8 mouse cellular contexts compared by ENCODE assay signal in the genomic region with DNA sequence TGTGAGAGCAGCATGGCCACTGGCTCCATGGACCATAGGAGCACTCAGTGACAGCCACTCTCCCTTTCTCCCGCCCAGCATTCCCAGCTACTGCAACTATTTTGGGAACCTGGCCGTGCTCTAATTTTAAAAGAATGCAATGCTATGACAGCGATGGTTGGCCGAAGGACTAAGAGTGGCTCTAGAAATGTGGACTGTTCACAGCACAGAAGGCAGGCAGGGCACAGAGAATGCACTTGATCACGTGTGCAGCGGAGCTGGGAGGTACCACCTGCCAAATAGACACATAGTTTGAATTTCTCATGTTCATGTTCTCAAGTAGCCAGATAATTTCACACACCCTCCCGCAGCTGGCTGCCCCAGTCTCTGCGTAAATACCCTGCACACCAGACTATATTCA. TPM values are rescaled to one million over a fixed set of nuclear protein-coding genes. Genes with fewer than 3 reads are reported as not detected.
DNase-seq lines count a peak whose midpoint lies in the region; ATAC-seq and TF ChIP-seq lines count a peak whose summit lies in the region.

No protein-coding gene starts in this region.

- peaks cover 75% of the 10 kb centered on the region for H3K4me1 ChIP-seq in heart, embryonic 15.5 days (replicated peaks)
- peaks cover 16% of the 10 kb centered on the region for H3K4me1 ChIP-seq in limb, embryonic 15.5 days
- peaks cover 34% of the 10 kb centered on the region for H3K4me1 ChIP-seq in liver, embryonic 12.5 days

- peak; percentile 16 to 32 for DNase-seq in cerebellum, adult 18-20 months
- DNase-seq in cerebellum, adult 11 months = no peak
- peak; percentile 56 for DNase-seq in Patski (ENCODE audit: low read depth, low spot score)
- DNase-seq in layer of hippocampus, adult 18-20 months (ENCODE audit: low spot score in 2 of 2) = no peak

- H3K27ac ChIP-seq in heart, embryonic 15.5 days = peak overlapping the region; percentile 92
- peak overlapping the region; percentile 59 for H3K27ac ChIP-seq in limb, embryonic 15.5 days
- no peak overlapping the region for H3K27ac ChIP-seq in liver, embryonic 12.5 days

- peak overlapping the region; percentile 32 for H3K4me2 ChIP-seq in heart, embryonic 15.5 days
- H3K4me2 ChIP-seq in limb, embryonic 15.5 days = no peak overlapping the region
- H3K4me2 ChIP-seq in liver, embryonic 12.5 days = no peak overlapping the region

- no peaks in the 10 kb centered on the region for H3K36me3 ChIP-seq in heart, embryonic 15.5 days
- H3K36me3 ChIP-seq in limb, embryonic 15.5 days = no peaks in the 10 kb centered on the region
- no peaks in the 10 kb centered on the region; the same call in 1 of the 2 replicates for H3K36me3 ChIP-seq in liver, embryonic 12.5 days

- TF ChIP-seq CTCF in Patski (IDR thresholded peaks at IDR 0.05) = no peak

- in situ Hi-C loops in Patski (cut with MboI; ENCODE audit: low pct_unique_long_range_greater_than_20kb) = no loop called here

- H3K9me3 ChIP-seq in heart, embryonic 15.5 days (replicated peaks) = no peaks in the 10 kb centered on the region
- no peaks in the 10 kb centered on the region for H3K9me3 ChIP-seq in limb, embryonic 15.5 days
- no peaks in the 10 kb centered on the region for H3K9me3 ChIP-seq in liver, embryonic 12.5 days (replicated peaks)

- 28% methylated on average over 8 of the region's 8 CpGs for WGBS in heart, embryonic 15.5 days
- WGBS in limb, embryonic 15.5 days = 41% methylated on average over 8 of the region's 8 CpGs
- WGBS in liver, embryonic 12.5 days (ENCODE audit: insufficient replicate concordance) = 73% methylated on average over 8 of the region's 8 CpGs

- H3K4me3 ChIP-seq in heart, embryonic 15.5 days = no peak overlapping the region
- H3K4me3 ChIP-seq in limb, embryonic 15.5 days = no peak overlapping the region
- no peak overlapping the region for H3K4me3 ChIP-seq in liver, embryonic 12.5 days

- no peaks in the 10 kb centered on the region for H3K27me3 ChIP-seq in Patski
- no peaks in the 10 kb centered on the region for H3K27me3 ChIP-seq in heart, embryonic 15.5 days
- H3K27me3 ChIP-seq in limb, embryonic 15.5 days = no peaks in the 10 kb centered on the region
- no peaks in the 10 kb centered on the region for H3K27me3 ChIP-seq in liver, embryonic 12.5 days (replicated peaks)

- H3K9ac ChIP-seq in heart, embryonic 15.5 days = no peak overlapping the region
- no peak overlapping the region for H3K9ac ChIP-seq in limb, embryonic 15.5 days
- H3K9ac ChIP-seq in liver, embryonic 12.5 days = no peak overlapping the region

- ATAC-seq in Patski = peak; percentile 98
- ATAC-seq in heart, embryonic 15.5 days (replicated peaks; ENCODE audit: insufficient number of reproducible peaks, insufficient read depth, low FRiP score, low read depth) = peak; percentile 94
- ATAC-seq in limb, embryonic 15.5 days (ENCODE audit: insufficient number of reproducible peaks, low FRiP score, low TSS enrichment, low read depth) = peak; percentile 80; the same call in 1 of the 2 replicates
- no peak for ATAC-seq in inflammation-experienced regulatory T-cells, adult 6 months
- ATAC-seq in liver, embryonic 12.5 days = no peak

- CTCF ChIA-PET in Patski (lab: Charles Lee) = interaction anchor here (1.0 to 1.9 kb wide), 10 partner anchors 9 to 145 kb away, joined by 3 to 6 read pairs (median 4); no protein-coding TSS in a partner anchor

- POLR2A ChIA-PET in Patski (lab: Charles Lee) = interaction anchor here (1.2 kb wide), 1 partner anchor 22 kb away, joined by 3 read pairs; no protein-coding TSS in a partner anchor

RNA-seq across cellular contexts. Expression of gene Abhd17c, which starts 23.0 kb away (rescaled TPM):
- polyA plus RNA-seq in Patski (2021) = 77.6 TPM
- polyA plus RNA-seq in heart, embryonic 15.5 days (2015; fragmentation: Nextera tagmentation; extraction: Ambion mirVana) = 58.4 and 58.7 TPM in 2 replicates
- polyA plus RNA-seq in limb, embryonic 15.5 days (2015; fragmentation: Nextera tagmentation; extraction: Ambion mirVana) = 28.0 and 34.1 TPM in 2 replicates
- total RNA-seq in layer of hippocampus, adult 18-20 months (2021) = 10 to 100 TPM; 56.1 to 56.3 TPM
- polyA plus RNA-seq in inflammation-experienced regulatory T-cells, adult 6 months (2017; shearing (Covaris generic)) = 10 to 100 TPM in 2 of 3 experiments, 1 to 10 TPM in 1; 7.1 to 14.5 (median 10.9) TPM
- polyA plus RNA-seq in liver, embryonic 12.5 days (2016; fragmentation: Nextera tagmentation; extraction: Ambion mirVana) = 44.9 and 45.4 TPM in 2 replicates

RNA-seq across cellular contexts. Expression of gene Cemip, which starts 42.4 kb away (rescaled TPM):
- 52.6 TPM for polyA plus RNA-seq in Patski (2021)
- 0.60 TPM in 2 replicates for polyA plus RNA-seq in heart, embryonic 15.5 days (2015; fragmentation: Nextera tagmentation; extraction: Ambion mirVana)
- polyA plus RNA-seq in limb, embryonic 15.5 days (2015; fragmentation: Nextera tagmentation; extraction: Ambion mirVana) = 0.31 and 0.45 TPM in 2 replicates
- 10 to 100 TPM; 18.3 to 19.5 TPM for total RNA-seq in layer of hippocampus, adult 18-20 months (2021)
- polyA plus RNA-seq in inflammation-experienced regulatory T-cells, adult 6 months (2017; shearing (Covaris generic)) = under 1 TPM in 1 of 3 experiments, not detected in 2; 0.20 TPM
- 0.05 and 0.13 TPM in 2 replicates for polyA plus RNA-seq in liver, embryonic 12.5 days (2016; fragmentation: Nextera tagmentation; extraction: Ambion mirVana)

Comparison
In these comparisons a context has a peak if more than half of its experiments do, and no peak if none do; other contexts are left out.
1. DNase-seq: peak in cerebellum, adult 18-20 months (2 of 2) and Patski (single experiment); none in cerebellum, adult 11 months (single experiment) and layer of hippocampus, adult 18-20 months (0 of 2).
2. ATAC-seq: peak in Patski (single experiment), heart, embryonic 15.5 days (single experiment) and limb, embryonic 15.5 days (single experiment); none in inflammation-experienced regulatory T-cells, adult 6 months (single experiment) and liver, embryonic 12.5 days (single experiment).
3. RNA of gene Cemip, which starts 42.4 kb away (polyA plus RNA-seq): 52.6 TPM in Patski (single experiment); 0.60 TPM in heart, embryonic 15.5 days, 0.31 to 0.45 TPM in limb, embryonic 15.5 days, 0.05 to 0.13 TPM in liver, embryonic 12.5 days and 0.20 TPM in inflammation-experienced regulatory T-cells, adult 6 months; every median in the first group is over 10 times any median in the second.